Mouse (Mus musculus) midbrain, embryonic 12.5 days (tissue): ENCODE measurements around the gene Usp51. TPM values are rescaled to one million over a fixed set of nuclear protein-coding genes. Genes with fewer than 3 reads are reported as not detected.
"Not testable (repeated sequence)": the region's sequence is repeated elsewhere in the genome, so short reads cannot be mapped to it uniquely, and the experiment has no call there.

ENCODE experiments used
- ATAC-seq: fragments of 200-750 bp; cut with Nextera tagmentation; 2 replicates; pipeline ENCODE4 v1.8.0; 2017; ENCODE audit warnings: low read depth, moderate TSS enrichment, moderate library complexity; ENCODE audit not compliant: low FRiP score
- H3K27ac ChIP-seq: fragments of 300-500 bp; sonication (generic); replicated peaks from 2 replicates; pipeline ENCODE4 v1.5.1; 2016; ENCODE audit warnings: mild to moderate bottlenecking
- H3K27me3 ChIP-seq: fragments of 300-500 bp; sonication (generic); 2 replicates; pipeline ENCODE4 v1.6.1; 2016; ENCODE audit warnings: mild to moderate bottlenecking
- H3K36me3 ChIP-seq: fragments of 300-500 bp; sonication (generic); 2 replicates; pipeline ENCODE4 v1.6.1; 2016
- H3K4me1 ChIP-seq: fragments of 300-500 bp; sonication (generic); 2 replicates; pipeline ENCODE4 v1.6.1; 2016
- H3K4me2 ChIP-seq: fragments of 300-500 bp; sonication (generic); replicated peaks from 2 replicates; pipeline ENCODE4 v1.6.1; 2016; ENCODE audit warnings: mild to moderate bottlenecking, moderate library complexity
- H3K4me3 ChIP-seq: fragments of 300-500 bp; sonication (generic); 2 replicates; pipeline ENCODE4 v1.5.1; 2016; ENCODE audit warnings: mild to moderate bottlenecking
- H3K9ac ChIP-seq: fragments of 300-500 bp; sonication (generic); replicated peaks from 2 replicates; pipeline ENCODE4 v1.6.1; 2016; ENCODE audit warnings: mild to moderate bottlenecking, moderate library complexity
- H3K9me3 ChIP-seq: fragments of 300-500 bp; sonication (generic); 2 replicates; pipeline ENCODE4 v1.6.1; 2016; ENCODE audit warnings: mild to moderate bottlenecking
- WGBS: fragments of 180-500 bp; shearing (Covaris S2); methylation state at CpG from one replicate; pipeline ENCODE4 v1.1.7; 2016; 5-methylcytosine and 5-hydroxymethylcytosine counted together
- polyA plus RNA-seq: library from polyadenylated mRNA; unstranded; fragments of >200 nt; fragmentation: Nextera tagmentation; extraction: Ambion mirVana; gene quantifications from 2 replicates; pipeline ENCODE4 v1.2.1, GENCODE M21; 2016

The Usp51 gene
- 4.0 and 5.0 TPM in 2 replicates for polyA plus RNA-seq

GRCm38 (mm10) chrX:153006387-153006841 lies at the start of gene Usp51:
Gene Usp51, plus strand, starts transcription at chrX:153006469.
- ATAC-seq, result peak; percentile 73
- Histone ChIP-seq H3K27ac (peak within 1 kb of the TSS; percentile 84), H3K9me3 (no peaks in the 10 kb centered on the region), H3K4me1 (no peaks in the 10 kb centered on the region), H3K4me3 (peak within 1 kb of the TSS; percentile 59), H3K4me2 (peak within 1 kb of the TSS; percentile 57), H3K36me3 (no peaks in the 10 kb centered on the region), H3K27me3 (peaks cover under 1% of the 10 kb centered on the region; the same call in 1 of the 2 replicates), H3K9ac (peak within 1 kb of the TSS; percentile 62)
- WGBS, result 21% methylated on average over 23 of the region's 23 CpGs

GRCm38 (mm10) chrX:152969606-152970005 lies 36.7 kb upstream of the Usp51 start:
- no peak overlapping the region for H3K9ac ChIP-seq
- peaks cover 4% of the 10 kb centered on the region; the same call in 1 of the 2 replicates for H3K4me1 ChIP-seq
- H3K9me3 ChIP-seq, result no peaks in the 10 kb centered on the region
- H3K4me2 ChIP-seq, result no peak overlapping the region
- no peak for ATAC-seq
- H3K27ac ChIP-seq, result no peak overlapping the region
- 68% methylated on average over 6 of the region's 6 CpGs for WGBS
- H3K27me3 ChIP-seq, result no peaks in the 10 kb centered on the region
- no peak overlapping the region for H3K4me3 ChIP-seq
- H3K36me3 ChIP-seq, result no peaks in the 10 kb centered on the region

GRCm38 (mm10) chrX:152973476-152974203 lies 32.6 kb upstream of the Usp51 start:
- ATAC-seq, result peak; percentile 98
- Histone ChIP-seq H3K27ac (peak overlapping the region; percentile 91), H3K4me2 (peak overlapping the region; percentile 34)
- not testable (repeated sequence) for H3K36me3 ChIP-seq, H3K9me3 ChIP-seq, H3K4me3 ChIP-seq, H3K4me1 ChIP-seq, H3K27me3 ChIP-seq, H3K9ac ChIP-seq
- 20% methylated on average over 6 of the region's 19 CpGs for WGBS

GRCm38 (mm10) chrX:152974204-152974661 lies 32.0 kb upstream of the Usp51 start:
- H3K9ac ChIP-seq, result no peak overlapping the region
- no peaks in the 10 kb centered on the region for H3K9me3 ChIP-seq
- no peaks in the 10 kb centered on the region for H3K36me3 ChIP-seq
- H3K4me3 ChIP-seq, result no peak overlapping the region
- H3K4me1 ChIP-seq, result peaks cover 6% of the 10 kb centered on the region; the same call in 1 of the 2 replicates
- peak; percentile 35; the same call in 1 of the 2 replicates for ATAC-seq
- H3K27me3 ChIP-seq, result no peaks in the 10 kb centered on the region
- 17% methylated on average over 9 of the region's 10 CpGs for WGBS
- peak overlapping the region; percentile 91 for H3K27ac ChIP-seq
- peak overlapping the region; percentile 34 for H3K4me2 ChIP-seq

- Histone ChIP-seq H3K36me3 (no peaks in the 10 kb centered on the region), H3K4me2 (no peak overlapping the region), H3K9me3 (no peaks in the 10 kb centered on the region), H3K27ac (no peak overlapping the region), H3K9ac (no peak overlapping the region), H3K4me3 (no peak overlapping the region), H3K27me3 (no peaks in the 10 kb centered on the region), H3K4me1 (peaks cover 6% of the 10 kb centered on the region; the same call in 1 of the 2 replicates)
- no peak for ATAC-seq
- 88% methylated on average over 6 of the region's 6 CpGs for WGBS
These were observed 29.7 kb upstream of the Usp51 start for GRCm38 (mm10) chrX:152976538-152976937.

- no peaks in the 10 kb centered on the region for H3K9me3 ChIP-seq
- no peaks in the 10 kb centered on the region for H3K36me3 ChIP-seq
- no peaks in the 10 kb centered on the region for H3K4me1 ChIP-seq
- H3K9ac ChIP-seq, result no peak overlapping the region
- H3K27ac ChIP-seq, result no peak overlapping the region
- WGBS, result 72% methylated on average over 2 of the region's 2 CpGs
- ATAC-seq, result no peak
- no peak overlapping the region for H3K4me3 ChIP-seq
- no peak overlapping the region for H3K4me2 ChIP-seq
- no peaks in the 10 kb centered on the region for H3K27me3 ChIP-seq
These were observed 21.3 kb upstream of the Usp51 start for GRCm38 (mm10) chrX:152985009-152985408.

GRCm38 (mm10) chrX:152989852-152990251 lies 16.4 kb upstream of the Usp51 start:
- H3K9ac ChIP-seq, H3K4me3 ChIP-seq, H3K4me1 ChIP-seq, ATAC-seq, H3K27me3 ChIP-seq, H3K27ac ChIP-seq, H3K4me2 ChIP-seq, H3K9me3 ChIP-seq, H3K36me3 ChIP-seq: not testable (repeated sequence)

- H3K4me2 ChIP-seq, H3K9me3 ChIP-seq, H3K27ac ChIP-seq, H3K36me3 ChIP-seq, H3K4me3 ChIP-seq, ATAC-seq, H3K9ac ChIP-seq, H3K4me1 ChIP-seq, H3K27me3 ChIP-seq: not testable (repeated sequence)
- WGBS, result no CpG with 5 or more reads among the region's 3 CpGs
These were observed 10.2 kb upstream of the Usp51 start for GRCm38 (mm10) chrX:152996105-152996504.

GRCm38 (mm10) chrX:153007021-153007684 lies 884 bp downstream of the Usp51 start:
- peak overlapping the region; percentile 62 for H3K9ac ChIP-seq
- peak; percentile 88 for ATAC-seq
- H3K4me3 ChIP-seq, result peak overlapping the region; percentile 59
- H3K36me3 ChIP-seq, result no peaks in the 10 kb centered on the region
- H3K4me2 ChIP-seq, result peak overlapping the region; percentile 57
- no peaks in the 10 kb centered on the region for H3K9me3 ChIP-seq
- H3K27me3 ChIP-seq, result peaks cover 8% of the 10 kb centered on the region; the same call in 1 of the 2 replicates
- H3K27ac ChIP-seq, result peak overlapping the region; percentile 84
- 27% methylated on average over 45 of the region's 58 CpGs for WGBS
- no peaks in the 10 kb centered on the region for H3K4me1 ChIP-seq

- peaks cover 13% of the 10 kb centered on the region for H3K27me3 ChIP-seq
- no peaks in the 10 kb centered on the region for H3K36me3 ChIP-seq
- H3K4me1 ChIP-seq, result no peaks in the 10 kb centered on the region
- ATAC-seq, result no peak
- H3K4me3 ChIP-seq, result peak overlapping the region; percentile 59
- H3K27ac ChIP-seq, result peak overlapping the region; percentile 84
- H3K9ac ChIP-seq, result peak overlapping the region; percentile 62
- H3K9me3 ChIP-seq, result no peaks in the 10 kb centered on the region
- WGBS, result 40% methylated on average over 9 of the region's 9 CpGs
- peak overlapping the region; percentile 57 for H3K4me2 ChIP-seq
These were observed 1.4 kb downstream of the Usp51 start for GRCm38 (mm10) chrX:153007685-153008047.

GRCm38 (mm10) chrX:153025255-153025654 lies 19.0 kb downstream of the Usp51 start:
- H3K4me1 ChIP-seq, H3K4me2 ChIP-seq, H3K4me3 ChIP-seq, ATAC-seq, H3K27ac ChIP-seq, H3K9ac ChIP-seq, H3K27me3 ChIP-seq, H3K9me3 ChIP-seq, H3K36me3 ChIP-seq: not testable (repeated sequence)
- no CpG with 5 or more reads among the region's 3 CpGs for WGBS

GRCm38 (mm10) chrX:153025709-153026108 lies 19.4 kb downstream of the Usp51 start:
- H3K4me1 ChIP-seq, H3K9ac ChIP-seq, H3K9me3 ChIP-seq, H3K4me3 ChIP-seq, H3K4me2 ChIP-seq, H3K27me3 ChIP-seq, H3K36me3 ChIP-seq, ATAC-seq, H3K27ac ChIP-seq: not testable (repeated sequence)
- 75% methylated on average over 2 of the region's 3 CpGs for WGBS
